Mouse (Mus musculus): ENCODE data around the gene Ptprg. TPM values are rescaled to one million over a fixed set of nuclear protein-coding genes. Genes with fewer than 3 reads are reported as not detected.

Gene Ptprg
- total RNA-seq, 2 experiments from 2014 or later: 71.4 to 72.3 TPM

GRCm38 (mm10) chr14:11716230-11716629 is 162.9 kb downstream of the Ptprg start:
- intact Hi-C loops (cut with DNase I): no loop called here

GRCm38 (mm10) chr14:11718201-11718600 is 164.9 kb downstream of the Ptprg start:
- DNase-seq: no peak
- intact Hi-C loops (cut with DNase I): no loop called here

More at GRCm38 (mm10) chr14:11716230-11716629, 162.9 kb downstream of the Ptprg start:
- no peak for DNase-seq

- intact Hi-C loops (cut with DNase I): no loop called here
- DNase-seq: no peak
Measured at GRCm38 (mm10) chr14:11719259-11719658, 165.9 kb downstream of the Ptprg start.

- intact Hi-C loops (cut with DNase I): no loop called here
- DNase-seq: no peak
Measured at GRCm38 (mm10) chr14:11722101-11722500, 168.8 kb downstream of the Ptprg start.

GRCm38 (mm10) chr14:11723876-11724275 is 170.5 kb downstream of the Ptprg start:
- DNase-seq: no peak
- intact Hi-C loops (cut with DNase I): no loop called here

GRCm38 (mm10) chr14:11731223-11731920 is 178.0 kb downstream of the Ptprg start:
- no peak for DNase-seq

GRCm38 (mm10) chr14:11732376-11732775 is 179.0 kb downstream of the Ptprg start:
- intact Hi-C loops (cut with DNase I): no loop called here

More at GRCm38 (mm10) chr14:11731223-11731920, 178.0 kb downstream of the Ptprg start:
- intact Hi-C loops (cut with DNase I): no loop called here

GRCm38 (mm10) chr14:11743726-11744125 is 190.4 kb downstream of the Ptprg start:
- no peak for DNase-seq
- intact Hi-C loops (cut with DNase I): no loop called here

More at GRCm38 (mm10) chr14:11732376-11732775, 179.0 kb downstream of the Ptprg start:
- DNase-seq: no peak

- DNase-seq: no peak
Measured at GRCm38 (mm10) chr14:11752678-11753077, 199.3 kb downstream of the Ptprg start.

GRCm38 (mm10) chr14:11754656-11755055 is 201.3 kb downstream of the Ptprg start:
- DNase-seq: no peak
- intact Hi-C loops (cut with DNase I): no loop called here

More at GRCm38 (mm10) chr14:11752678-11753077, 199.3 kb downstream of the Ptprg start:
- intact Hi-C loops (cut with DNase I): no loop called here

- intact Hi-C loops (cut with DNase I): no loop called here
Measured at GRCm38 (mm10) chr14:11758185-11758584, 204.9 kb downstream of the Ptprg start.

GRCm38 (mm10) chr14:11759356-11759755 is 206.0 kb downstream of the Ptprg start:
- intact Hi-C loops (cut with DNase I): no loop called here
- DNase-seq: peak in 1 of 2 experiments; percentile 14

More at GRCm38 (mm10) chr14:11758185-11758584, 204.9 kb downstream of the Ptprg start:
- no peak for DNase-seq

GRCm38 (mm10) chr14:11762995-11763394 is 209.7 kb downstream of the Ptprg start:
- DNase-seq: no peak
- intact Hi-C loops (cut with DNase I): no loop called here

- intact Hi-C loops (cut with DNase I): no loop called here
- no peak for DNase-seq
Measured at GRCm38 (mm10) chr14:11772736-11773135, 219.4 kb downstream of the Ptprg start.

GRCm38 (mm10) chr14:11774476-11775037 is 221.2 kb downstream of the Ptprg start:
- intact Hi-C loops (cut with DNase I): no loop called here
- DNase-seq: no peak

- peak; percentile 29 to 35 for DNase-seq
- intact Hi-C loops (cut with DNase I): no loop called here
Measured at GRCm38 (mm10) chr14:11775204-11775603, 221.9 kb downstream of the Ptprg start.

- intact Hi-C loops (cut with DNase I): no loop called here
- DNase-seq: no peak
Measured at GRCm38 (mm10) chr14:11775951-11776495, 222.7 kb downstream of the Ptprg start.

- intact Hi-C loops (cut with DNase I): no loop called here
- DNase-seq: no peak
Measured at GRCm38 (mm10) chr14:11776566-11776965, 223.2 kb downstream of the Ptprg start.

- DNase-seq: no peak
- intact Hi-C loops (cut with DNase I): no loop called here
Measured at GRCm38 (mm10) chr14:11791190-11791589, 237.9 kb downstream of the Ptprg start.

GRCm38 (mm10) chr14:11793847-11794246 is 240.5 kb downstream of the Ptprg start:
- intact Hi-C loops (cut with DNase I): no loop called here
- DNase-seq: no peak

- intact Hi-C loops (cut with DNase I): loop anchor here (10.0 kb wide), 1 partner anchor 332 kb away; no protein-coding TSS in a partner anchor
- no peak for DNase-seq
Measured at GRCm38 (mm10) chr14:11802355-11803035, 249.2 kb downstream of the Ptprg start.
